9 mouse cellular contexts compared by ENCODE assay signal in genomic region chr7:83564635-83565291, GRCm38 (mm10). TPM values are rescaled to one million over a fixed set of nuclear protein-coding genes. Genes with fewer than 3 reads are reported as not detected.
DNase-seq lines count a peak whose midpoint lies in the region; ATAC-seq and TF ChIP-seq lines count a peak whose summit lies in the region.
"Had no signal": no experiment of that assay in that cellular context is flagged by ENCODE, and none has a peak within 500 bp of the region (broad histone marks: within the 10 kb centered on the region; RNA-seq: fewer than 3 reads in every experiment).

No protein-coding gene starts in this region.

- WGBS in heart, embryonic 11.5 days (ENCODE audit: insufficient replicate concordance), result 62% methylated on average over 12 of the region's 12 CpGs
- WGBS in heart, embryonic 15.5 days, result 53% methylated on average over 12 of the region's 12 CpGs
- 53% methylated on average over 12 of the region's 12 CpGs for WGBS in liver, embryonic 11.5 days
- WGBS in cerebellum, adult 2 months, result 86% methylated on average over 12 of the region's 12 CpGs

- H3K4me3 ChIP-seq in heart, embryonic 11.5 days (ENCODE audit: low read depth, low read length), result no peak overlapping the region
- no peak overlapping the region for H3K4me3 ChIP-seq in heart, embryonic 15.5 days
- no peak overlapping the region for H3K4me3 ChIP-seq in liver, embryonic 11.5 days (ENCODE audit: low read depth, low read length)
- H3K4me3 ChIP-seq in cerebellum, adult 2 months (replicated peaks; ENCODE audit: insufficient read depth, low read depth, low read length), result no peak overlapping the region
- H3K4me3 ChIP-seq: limb, embryonic 15.5 days had no signal

- no peak for TF ChIP-seq CTCF in cerebellum, adult 2 months (IDR thresholded peaks at IDR 0.05; ENCODE audit: borderline replicate concordance, insufficient read depth, low read depth, low read length)

- no peak overlapping the region for H3K9ac ChIP-seq in heart, embryonic 11.5 days (ENCODE audit: low read depth, low read length)
- no peak overlapping the region for H3K9ac ChIP-seq in heart, embryonic 15.5 days
- no peak overlapping the region for H3K9ac ChIP-seq in liver, embryonic 11.5 days (ENCODE audit: low read depth, low read length)
- H3K9ac ChIP-seq: limb, embryonic 15.5 days had no signal

- H3K27me3 ChIP-seq in heart, embryonic 11.5 days (ENCODE audit: control insufficient read depth, insufficient read depth, low read length), result no peaks in the 10 kb centered on the region
- no peaks in the 10 kb centered on the region for H3K27me3 ChIP-seq in heart, embryonic 15.5 days
- H3K27me3 ChIP-seq in liver, embryonic 11.5 days (replicated peaks; ENCODE audit: control insufficient read depth, insufficient read depth, low read length), result no peaks in the 10 kb centered on the region
- H3K27me3 ChIP-seq in cerebellum, adult 2 months (ENCODE audit: control insufficient read depth, insufficient read depth, low read length), result no peaks in the 10 kb centered on the region
- H3K27me3 ChIP-seq: limb, embryonic 15.5 days had no signal

- no peak for ATAC-seq in heart, embryonic 11.5 days (replicated peaks; ENCODE audit: insufficient number of reproducible peaks, low FRiP score, low TSS enrichment)
- 0 out of 2 replicates have a peak, but pooled peaks have one; percentile 58 for ATAC-seq in heart, embryonic 15.5 days (replicated peaks; ENCODE audit: insufficient number of reproducible peaks, insufficient read depth, low FRiP score, low read depth)
- ATAC-seq in megakaryocyte, adult 5-6 weeks (ENCODE audit: poor library complexity, severe bottlenecking), result peak; percentile 90
- no peak for ATAC-seq in erythroblast, adult 5-6 weeks (replicated peaks; ENCODE audit: low FRiP score, poor library complexity, severe bottlenecking)
- no peak for ATAC-seq in liver, embryonic 11.5 days (replicated peaks; ENCODE audit: low FRiP score)

- H3K9me3 ChIP-seq in heart, embryonic 11.5 days (replicated peaks; ENCODE audit: control insufficient read depth, low read length), result no peaks in the 10 kb centered on the region
- H3K9me3 ChIP-seq in heart, embryonic 15.5 days (replicated peaks), result no peaks in the 10 kb centered on the region
- no peaks in the 10 kb centered on the region for H3K9me3 ChIP-seq in liver, embryonic 11.5 days (ENCODE audit: control insufficient read depth, low read length)
- H3K9me3 ChIP-seq: limb, embryonic 15.5 days had no signal

- no peak for TF ChIP-seq POLR2A in cerebellum, adult 2 months (IDR thresholded peaks at IDR 0.05; ENCODE audit: borderline replicate concordance, insufficient read depth, low read length)

- H3K36me3 ChIP-seq in heart, embryonic 11.5 days (ENCODE audit: control insufficient read depth, insufficient read depth, low read length), result no peaks in the 10 kb centered on the region
- no peaks in the 10 kb centered on the region for H3K36me3 ChIP-seq in heart, embryonic 15.5 days
- H3K36me3 ChIP-seq in liver, embryonic 11.5 days (ENCODE audit: control insufficient read depth, insufficient read depth, low read length), result no peaks in the 10 kb centered on the region
- H3K36me3 ChIP-seq: limb, embryonic 15.5 days had no signal

- no peak overlapping the region for H3K27ac ChIP-seq in heart, embryonic 11.5 days (ENCODE audit: low read depth, low read length)
- H3K27ac ChIP-seq in heart, embryonic 15.5 days, result no peak overlapping the region
- no peak overlapping the region for H3K27ac ChIP-seq in liver, embryonic 11.5 days (ENCODE audit: low read depth, low read length)
- no peak overlapping the region for H3K27ac ChIP-seq in cerebellum, adult 2 months (ENCODE audit: insufficient read depth, low read length)
- H3K27ac ChIP-seq: limb, embryonic 15.5 days had no signal

- H3K4me2 ChIP-seq in heart, embryonic 11.5 days, result no peak overlapping the region
- no peak overlapping the region for H3K4me2 ChIP-seq in heart, embryonic 15.5 days
- H3K4me2 ChIP-seq in liver, embryonic 11.5 days, result no peak overlapping the region
- H3K4me2 ChIP-seq: limb, embryonic 15.5 days had no signal

- DNase-seq in heart, adult 11 months, result peak; percentile 96
- DNase-seq in CD4-positive, CD25-positive, alpha-beta regulatory T cell, adult 2 months (ENCODE audit: low read depth, low spot score), result peak; percentile 79
- no peak for DNase-seq in liver, embryonic 11.5 days (ENCODE audit: low spot score)
- DNase-seq in cerebellum, adult 2 months, result no peak

- H3K4me1 ChIP-seq in heart, embryonic 11.5 days (ENCODE audit: control insufficient read depth, insufficient read depth, low read length), result no peaks in the 10 kb centered on the region
- H3K4me1 ChIP-seq in heart, embryonic 15.5 days (replicated peaks), result no peaks in the 10 kb centered on the region
- H3K4me1 ChIP-seq in liver, embryonic 11.5 days (replicated peaks; ENCODE audit: control insufficient read depth, insufficient read depth, low read length), result no peaks in the 10 kb centered on the region
- H3K4me1 ChIP-seq in cerebellum, adult 2 months (ENCODE audit: control insufficient read depth, insufficient read depth, low read length), result peaks cover 8% of the 10 kb centered on the region
- H3K4me1 ChIP-seq: limb, embryonic 15.5 days had no signal

RNA-seq across cellular contexts. Expression of gene Tmc3, which starts 20.0 kb away (rescaled TPM):
- 0.13 and 0.21 TPM in 2 replicates for polyA plus RNA-seq in heart, embryonic 11.5 days (2014; fragmentation: Nextera tagmentation; extraction: Ambion mirVana)
- 0.64 and 2.0 TPM in 2 replicates for polyA plus RNA-seq in heart, embryonic 15.5 days (2015; fragmentation: Nextera tagmentation; extraction: Ambion mirVana)
- 0.07 TPM in 1 of 2 replicates, not detected in the other for total RNA-seq in megakaryocyte, adult 5-6 weeks (2015)
- 0.20 TPM in 1 of 2 replicates, not detected in the other for total RNA-seq in megakaryocyte, adult 5-6 weeks (2017)
- total RNA-seq in erythroblast, adult 5-6 weeks (2015; ENCODE audit: low replicate concordance), result 2.9 and 10.2 TPM in 2 replicates
- total RNA-seq in erythroblast, adult 5-6 weeks (2017; ENCODE audit: low replicate concordance), result 8.8 and 12.2 TPM in 2 replicates
- 0.42 and 0.47 TPM in 2 replicates for polyA plus RNA-seq in liver, embryonic 11.5 days (2014; fragmentation: Nextera tagmentation; extraction: Ambion mirVana)
- 0.61 and 0.84 TPM in 2 replicates for polyA plus RNA-seq in cerebellum, adult 2 months (2012; rRNA removed)

Comparison
In these comparisons a context has a peak if more than half of its experiments do, and no peak if none do; other contexts are left out.
1. ATAC-seq: peak in heart, embryonic 15.5 days (single experiment) and megakaryocyte, adult 5-6 weeks (single experiment); none in heart, embryonic 11.5 days (single experiment), erythroblast, adult 5-6 weeks (single experiment) and liver, embryonic 11.5 days (single experiment).
2. DNase-seq: peak in heart, adult 11 months (single experiment) and CD4-positive, CD25-positive, alpha-beta regulatory T cell, adult 2 months (single experiment); none in liver, embryonic 11.5 days (single experiment) and cerebellum, adult 2 months (0 of 2).